Mouse (Mus musculus): ENCODE measurements around the gene Alpk3. TPM values are rescaled to one million over a fixed set of nuclear protein-coding genes. Genes with fewer than 3 reads are reported as not detected.

The Alpk3 gene
- 0.23 and 0.29 TPM in 2 replicates for polyA plus RNA-seq (2015; fragmentation: Nextera tagmentation; extraction: Ambion mirVana)

DNA sequence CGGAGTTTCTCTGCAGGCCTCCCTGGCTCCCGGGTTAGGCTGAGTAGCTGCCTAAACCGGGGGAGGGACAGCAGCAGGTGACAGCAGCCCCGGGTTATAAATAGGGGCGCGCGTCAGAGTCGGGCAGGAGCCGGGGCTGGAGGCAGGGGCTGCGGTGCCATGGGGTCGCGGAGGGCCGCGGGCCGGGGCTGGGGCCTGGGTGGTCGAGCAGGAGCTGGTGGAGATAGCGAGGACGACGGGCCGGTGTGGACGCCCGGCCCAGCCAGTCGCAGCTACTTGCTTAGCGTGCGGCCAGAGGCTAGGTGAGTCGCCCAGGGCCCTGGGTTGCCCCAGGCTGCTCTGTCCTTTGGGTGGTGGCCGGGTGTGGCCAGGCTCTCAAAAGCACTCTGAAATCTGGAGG lies at the start of gene Alpk3:
Alpk3 (plus strand) TSS at position 130 of the 400 bp plus-strand sequence.
- H3K27ac ChIP-seq (replicated peaks) = no peak within 1 kb of the TSS
- H3K4me2 ChIP-seq = no peak within 1 kb of the TSS
- H3K4me1 ChIP-seq (replicated peaks) = no peaks in the 10 kb centered on the region

DNA sequence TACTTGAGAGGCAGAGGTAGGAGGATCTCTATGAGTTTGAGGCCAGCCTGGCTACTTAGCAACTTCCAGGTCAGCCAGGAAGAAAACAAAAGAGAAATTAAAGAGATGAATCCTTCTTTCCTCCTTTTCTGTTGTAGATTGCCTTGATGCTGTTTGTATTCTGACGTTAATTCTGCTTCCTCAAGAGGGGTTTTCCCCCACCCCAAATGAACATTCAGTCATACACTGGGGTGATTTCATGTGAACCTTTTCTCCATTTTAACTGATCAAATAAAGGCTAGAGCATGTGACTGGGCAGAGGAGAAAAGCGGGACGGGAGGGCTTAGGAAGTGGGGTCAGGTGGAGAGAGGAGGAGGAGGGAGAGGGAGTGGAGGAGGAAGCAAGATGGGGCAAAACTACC lies 49.1 kb upstream of the Alpk3 start:
- no peak for ATAC-seq (ENCODE audit: low read depth)

More for the DNA sequence above, at the start of gene Alpk3:
- H3K36me3 ChIP-seq = no peaks in the 10 kb centered on the region
- WGBS = 34% methylated on average over 27 of the region's 27 CpGs
- H3K4me3 ChIP-seq = no peak within 1 kb of the TSS
- no peak within 1 kb of the TSS for H3K9ac ChIP-seq
- H3K27me3 ChIP-seq = no peaks in the 10 kb centered on the region
- no peaks in the 10 kb centered on the region for H3K9me3 ChIP-seq
- no peak for ATAC-seq (ENCODE audit: low read depth)

GRCm38 (mm10) chr7:81011576-81011975 lies 45.8 kb upstream of the Alpk3 start:
- H3K9me3 ChIP-seq = no peaks in the 10 kb centered on the region
- H3K36me3 ChIP-seq = peaks cover 30% of the 10 kb centered on the region
- H3K27me3 ChIP-seq = no peaks in the 10 kb centered on the region
- ATAC-seq (ENCODE audit: low read depth) = no peak
- no peak overlapping the region for H3K27ac ChIP-seq (replicated peaks)
- 96% methylated on average over 3 of the region's 3 CpGs for WGBS
- no peak overlapping the region for H3K4me3 ChIP-seq
- 0 out of 2 replicates have a peak, but pooled peaks cover 2% of the 10 kb centered on the region for H3K4me1 ChIP-seq (replicated peaks)
- H3K4me2 ChIP-seq = no peak overlapping the region
- H3K9ac ChIP-seq = no peak overlapping the region

More for the DNA sequence above, 49.1 kb upstream of the Alpk3 start:
- Histone ChIP-seq H3K4me2 (no peak overlapping the region), H3K9me3 (no peaks in the 10 kb centered on the region), H3K4me1 (replicated peaks) (0 out of 2 replicates have a peak, but pooled peaks cover 5% of the 10 kb centered on the region), H3K9ac (no peak overlapping the region), H3K27ac (replicated peaks) (no peak overlapping the region), H3K27me3 (no peaks in the 10 kb centered on the region), H3K4me3 (no peak overlapping the region), H3K36me3 (peaks cover 30% of the 10 kb centered on the region)
- 80% methylated on average over 3 of the region's 3 CpGs for WGBS

- Histone ChIP-seq H3K27ac (replicated peaks) (no peak overlapping the region), H3K4me3 (no peak overlapping the region), H3K9ac (no peak overlapping the region), H3K4me2 (no peak overlapping the region), H3K9me3 (no peaks in the 10 kb centered on the region), H3K27me3 (no peaks in the 10 kb centered on the region), H3K4me1 (replicated peaks) (no peaks in the 10 kb centered on the region), H3K36me3 (peaks cover 34% of the 10 kb centered on the region)
- ATAC-seq (ENCODE audit: low read depth) = no peak
- 78% methylated on average over 11 of the region's 11 CpGs for WGBS
Measured at GRCm38 (mm10) chr7:81020307-81020706, 37.1 kb upstream of the Alpk3 start.

DNA sequence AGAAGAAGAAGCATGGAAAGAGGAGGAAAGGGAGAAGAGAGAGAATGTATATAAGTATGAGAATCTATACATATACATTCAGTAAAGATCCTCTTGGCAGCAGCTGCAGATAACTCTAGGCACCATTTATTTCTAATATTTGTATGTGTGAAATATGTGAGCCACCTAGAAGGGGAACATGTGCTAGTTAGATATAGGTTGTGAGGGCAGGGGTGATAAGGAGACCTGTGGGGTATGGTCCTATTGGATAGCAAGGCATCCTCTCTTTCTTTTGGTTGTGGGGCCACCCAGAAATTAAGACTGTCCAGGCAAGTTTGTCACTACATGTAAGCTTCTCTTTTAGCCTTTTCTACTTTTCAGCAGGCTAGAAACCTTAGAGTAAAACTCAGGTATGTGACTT lies 34.7 kb upstream of the Alpk3 start:
- no peak for ATAC-seq (ENCODE audit: low read depth)
- H3K9ac ChIP-seq = no peak overlapping the region
- H3K36me3 ChIP-seq = peaks cover 57% of the 10 kb centered on the region
- H3K4me1 ChIP-seq (replicated peaks) = no peaks in the 10 kb centered on the region
- H3K27me3 ChIP-seq = no peaks in the 10 kb centered on the region
- no peak overlapping the region for H3K27ac ChIP-seq (replicated peaks)
- H3K4me3 ChIP-seq = no peak overlapping the region
- H3K9me3 ChIP-seq = no peaks in the 10 kb centered on the region
- H3K4me2 ChIP-seq = no peak overlapping the region

DNA sequence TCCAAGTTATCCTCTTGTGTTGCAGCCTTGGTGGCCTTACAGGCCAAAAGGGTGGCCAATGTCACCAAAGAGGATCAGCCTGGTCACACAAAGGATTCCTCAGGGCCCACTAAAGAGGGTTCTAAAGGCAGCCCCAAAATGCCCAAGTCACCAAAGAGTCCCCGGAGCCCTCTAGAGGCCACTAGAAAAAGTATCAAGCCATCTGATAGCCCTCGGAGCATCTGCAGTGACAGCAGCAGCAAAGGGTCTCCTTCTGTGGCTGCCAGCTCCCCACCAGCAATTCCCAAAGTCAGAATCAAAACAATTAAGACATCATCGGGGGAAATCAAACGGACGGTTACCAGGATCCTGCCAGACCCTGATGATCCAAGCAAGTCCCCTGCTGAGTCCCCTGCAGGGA lies 33.3 kb upstream of the Alpk3 start:
- Histone ChIP-seq H3K4me2 (no peak overlapping the region), H3K9ac (no peak overlapping the region), H3K27me3 (no peaks in the 10 kb centered on the region), H3K4me1 (replicated peaks) (no peaks in the 10 kb centered on the region), H3K9me3 (no peaks in the 10 kb centered on the region), H3K27ac (replicated peaks) (no peak overlapping the region), H3K36me3 (peaks cover 64% of the 10 kb centered on the region), H3K4me3 (no peak overlapping the region)
- WGBS = 71% methylated on average over 5 of the region's 5 CpGs
- no peak for ATAC-seq (ENCODE audit: low read depth)

DNA sequence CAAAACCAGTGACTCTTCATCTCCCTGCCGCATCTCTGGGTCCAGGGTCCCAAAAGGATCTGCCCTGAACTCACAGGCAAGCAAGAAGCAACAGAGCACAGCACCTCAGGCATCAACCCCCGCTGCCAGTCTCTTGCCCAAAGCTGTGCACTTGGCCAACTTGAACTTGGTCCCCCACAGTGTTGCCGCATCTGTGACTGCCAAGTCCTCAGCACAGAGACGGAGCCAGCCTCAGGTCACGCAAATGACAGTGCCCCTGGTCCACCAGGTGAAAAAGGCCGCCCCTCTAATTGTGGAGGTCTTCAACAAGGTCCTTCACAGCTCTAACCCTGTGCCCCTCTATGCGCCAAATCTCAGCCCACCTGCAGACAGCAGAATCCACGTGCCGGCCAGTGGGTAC lies 32.7 kb upstream of the Alpk3 start:
- Histone ChIP-seq H3K36me3 (peaks cover 69% of the 10 kb centered on the region), H3K27ac (replicated peaks) (no peak overlapping the region), H3K27me3 (no peaks in the 10 kb centered on the region), H3K4me3 (no peak overlapping the region), H3K9me3 (no peaks in the 10 kb centered on the region), H3K9ac (no peak overlapping the region), H3K4me2 (no peak overlapping the region), H3K4me1 (replicated peaks) (no peaks in the 10 kb centered on the region)
- ATAC-seq (ENCODE audit: low read depth) = no peak
- WGBS = 97% methylated on average over 9 of the region's 9 CpGs

DNA sequence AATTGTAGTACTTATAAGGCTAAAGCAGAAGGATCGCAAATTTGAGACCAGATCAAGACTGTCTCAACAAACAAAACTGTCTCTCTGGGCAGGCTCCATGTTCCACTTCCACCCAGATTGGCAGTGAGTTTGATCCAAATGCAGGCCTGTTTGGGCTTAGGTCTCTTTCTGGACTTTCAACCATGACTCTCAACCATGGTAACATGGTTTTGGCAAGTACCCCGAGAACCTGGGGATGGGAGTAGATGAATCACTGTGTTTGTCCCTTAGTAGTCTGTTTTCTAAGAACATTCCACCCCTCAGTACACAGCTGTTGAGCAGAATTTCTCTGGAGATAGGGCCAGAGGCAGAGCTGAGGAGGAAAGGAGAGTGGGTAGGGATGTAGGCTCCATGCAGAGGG lies 31.6 kb upstream of the Alpk3 start:
- Histone ChIP-seq H3K36me3 (peaks cover 73% of the 10 kb centered on the region), H3K9ac (no peak overlapping the region), H3K27ac (replicated peaks) (no peak overlapping the region), H3K4me3 (no peak overlapping the region), H3K4me1 (replicated peaks) (no peaks in the 10 kb centered on the region), H3K9me3 (no peaks in the 10 kb centered on the region), H3K27me3 (no peaks in the 10 kb centered on the region), H3K4me2 (no peak overlapping the region)
- 95% methylated on average over 2 of the region's 2 CpGs for WGBS
- no peak for ATAC-seq (ENCODE audit: low read depth)

- H3K9me3 ChIP-seq = no peaks in the 10 kb centered on the region
- no peaks in the 10 kb centered on the region for H3K4me1 ChIP-seq (replicated peaks)
- no peak overlapping the region for H3K9ac ChIP-seq
- H3K4me2 ChIP-seq = no peak overlapping the region
- no peak overlapping the region for H3K27ac ChIP-seq (replicated peaks)
- no peak overlapping the region for H3K4me3 ChIP-seq
- 77% methylated on average over 2 of the region's 2 CpGs for WGBS
- ATAC-seq (ENCODE audit: low read depth) = no peak
- H3K36me3 ChIP-seq = peaks cover 85% of the 10 kb centered on the region
- no peaks in the 10 kb centered on the region for H3K27me3 ChIP-seq
Measured at GRCm38 (mm10) chr7:81039711-81040110, 17.7 kb upstream of the Alpk3 start.

- no peak overlapping the region for H3K27ac ChIP-seq (replicated peaks)
- WGBS = 92% methylated on average over 5 of the region's 5 CpGs
- no peak overlapping the region for H3K4me3 ChIP-seq
- H3K9me3 ChIP-seq = no peaks in the 10 kb centered on the region
- ATAC-seq (ENCODE audit: low read depth) = no peak
- no peak overlapping the region for H3K4me2 ChIP-seq
- no peaks in the 10 kb centered on the region for H3K27me3 ChIP-seq
- no peak overlapping the region for H3K9ac ChIP-seq
- H3K36me3 ChIP-seq = peaks cover 64% of the 10 kb centered on the region
- no peaks in the 10 kb centered on the region for H3K4me1 ChIP-seq (replicated peaks)
Measured at GRCm38 (mm10) chr7:81043023-81043620, 14.3 kb upstream of the Alpk3 start.

DNA sequence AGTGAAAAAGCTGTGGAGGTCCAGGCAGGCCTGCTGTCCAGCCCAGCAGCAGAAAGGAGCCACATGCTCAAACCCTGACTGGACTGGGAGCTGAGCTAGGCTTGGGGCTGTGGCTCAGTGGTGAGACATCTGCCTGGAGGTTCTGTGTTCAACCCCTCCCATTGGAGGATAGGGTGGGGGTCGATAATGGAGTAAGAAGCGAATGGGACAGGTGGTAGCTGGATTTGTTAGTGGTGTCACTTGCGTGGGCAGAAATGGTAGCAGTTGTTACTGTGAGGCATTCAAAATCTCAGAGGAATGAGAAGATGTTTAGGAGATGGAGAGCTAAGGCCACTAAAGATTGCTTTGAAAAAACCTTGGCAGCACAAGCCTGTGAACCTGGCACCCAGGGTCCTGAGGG lies 9.6 kb upstream of the Alpk3 start:
- Histone ChIP-seq H3K27me3 (no peaks in the 10 kb centered on the region), H3K9ac (no peak overlapping the region), H3K27ac (replicated peaks) (no peak overlapping the region), H3K4me1 (replicated peaks) (no peaks in the 10 kb centered on the region), H3K36me3 (peaks cover 18% of the 10 kb centered on the region), H3K9me3 (no peaks in the 10 kb centered on the region), H3K4me2 (no peak overlapping the region), H3K4me3 (no peak overlapping the region)
- no peak for ATAC-seq (ENCODE audit: low read depth)
- 95% methylated on average over 3 of the region's 3 CpGs for WGBS

DNA sequence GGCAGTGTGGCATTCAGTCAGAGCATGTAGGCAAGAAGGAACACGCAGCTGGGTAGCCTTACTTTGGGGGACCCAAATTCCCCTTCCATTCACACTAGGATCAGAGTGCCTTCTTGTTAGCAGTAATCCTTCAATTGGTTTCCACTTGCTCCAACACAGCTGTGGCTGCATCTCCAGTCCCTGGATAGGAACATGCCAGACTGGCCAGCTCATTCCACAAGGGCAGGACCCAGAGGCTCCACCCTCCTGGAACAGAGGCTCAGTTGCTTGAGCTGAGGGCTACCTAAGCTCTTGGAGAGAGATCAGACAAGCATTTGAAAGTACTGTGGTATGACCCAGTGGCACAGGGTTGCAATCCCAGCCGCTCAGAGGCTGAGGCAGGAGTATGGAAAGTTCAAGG lies 8.9 kb upstream of the Alpk3 start:
- no peak overlapping the region for H3K4me2 ChIP-seq

DNA sequence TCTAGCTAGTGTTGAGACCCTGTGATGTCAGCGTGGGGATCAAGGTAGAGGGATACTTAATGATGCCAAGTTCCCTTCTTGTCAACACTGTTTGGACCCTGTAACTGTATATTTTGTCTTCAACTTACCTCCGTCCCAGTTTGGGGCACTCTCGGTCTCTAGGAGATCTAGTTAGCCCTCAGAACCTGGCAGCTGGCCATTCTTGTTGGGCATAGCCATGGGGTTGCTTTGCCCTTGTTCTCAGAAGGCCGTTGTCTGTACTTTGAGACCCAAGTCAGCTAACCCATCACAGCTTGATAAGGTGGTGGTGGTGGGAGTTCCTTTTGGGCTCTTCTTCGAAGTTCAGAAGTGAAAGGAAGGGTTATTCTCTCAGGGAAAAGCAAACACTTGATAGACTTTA lies 7.4 kb upstream of the Alpk3 start:
- Histone ChIP-seq H3K9ac (no peak overlapping the region), H3K27me3 (no peaks in the 10 kb centered on the region), H3K27ac (replicated peaks) (no peak overlapping the region), H3K36me3 (peaks cover 3% of the 10 kb centered on the region; the same call in 1 of the 2 replicates), H3K9me3 (no peaks in the 10 kb centered on the region), H3K4me1 (replicated peaks) (no peaks in the 10 kb centered on the region), H3K4me3 (no peak overlapping the region), H3K4me2 (no peak overlapping the region)
- 70% methylated on average over 5 of the region's 5 CpGs for WGBS
- ATAC-seq (ENCODE audit: low read depth) = no peak

More for the DNA sequence above, 8.9 kb upstream of the Alpk3 start:
- H3K9ac ChIP-seq = no peak overlapping the region
- WGBS = 89% methylated on average over 2 of the region's 2 CpGs
- no peaks in the 10 kb centered on the region for H3K4me1 ChIP-seq (replicated peaks)
- H3K4me3 ChIP-seq = no peak overlapping the region
- no peak for ATAC-seq (ENCODE audit: low read depth)
- H3K9me3 ChIP-seq = no peaks in the 10 kb centered on the region
- H3K27me3 ChIP-seq = no peaks in the 10 kb centered on the region
- peaks cover 11% of the 10 kb centered on the region for H3K36me3 ChIP-seq
- no peak overlapping the region; the same call in 1 of the 2 replicates for H3K27ac ChIP-seq (replicated peaks)

Measured in neural tube, embryonic 13.5 days (tissue).